Mouse (Mus musculus) liver, adult 2 months (tissue): ENCODE results near the gene Col4a1. TPM values are rescaled to one million over a fixed set of nuclear protein-coding genes. Genes with fewer than 3 reads are reported as not detected.

ENCODE experiments used
- DNase-seq: peaks from one replicate; pipeline ENCODE4 v3.0.0-alpha.2; 2011; ENCODE audit warnings: low read depth, low spot score; ENCODE audit errors: extremely low read depth
- H3K27ac ChIP-seq: fragments of 200-500 bp; replicated peaks from 2 replicates; pipeline ENCODE4 v1.5.1; 2012; ENCODE audit warnings: low read depth, mild to moderate bottlenecking, control low read depth, inconsistent platforms, low read length; ENCODE audit not compliant: insufficient read depth
- H3K27me3 ChIP-seq: fragments of 200-500 bp; 2 replicates; pipeline ENCODE4 v1.6.1; 2012; ENCODE audit warnings: mild to moderate bottlenecking, moderate library complexity, low read length, inconsistent platforms; ENCODE audit not compliant: control insufficient read depth, insufficient read depth
- H3K36me3 ChIP-seq: fragments of 200-500 bp; 2 replicates; pipeline ENCODE4 v1.6.1; 2012; ENCODE audit warnings: low read length, inconsistent platforms; ENCODE audit not compliant: control insufficient read depth, insufficient read depth
- H3K4me1 ChIP-seq: fragments of 200-500 bp; 2 replicates; pipeline ENCODE4 v1.6.1; 2011; ENCODE audit warnings: low read length; ENCODE audit not compliant: control insufficient read depth, insufficient read depth
- H3K4me3 ChIP-seq: fragments of 200-500 bp; 2 replicates; pipeline ENCODE4 v1.5.1; 2011; ENCODE audit warnings: low read depth, mild to moderate bottlenecking, control low read depth, low read length, moderate library complexity; ENCODE audit not compliant: insufficient read depth
- H3K79me2 ChIP-seq: fragments of 200-500 bp; 2 replicates; pipeline ENCODE4 v1.6.1; 2012; ENCODE audit warnings: inconsistent platforms, mild to moderate bottlenecking, low read length, moderate library complexity; ENCODE audit not compliant: control insufficient read depth, insufficient read depth
- H3K9ac ChIP-seq: fragments of 200-500 bp; 2 replicates; pipeline ENCODE4 v1.6.1; 2012; ENCODE audit warnings: low read depth, mild to moderate bottlenecking, control low read depth, inconsistent platforms, low read length
- CTCF ChIP-seq: fragments of 200-500 bp; IDR thresholded peaks from 2 replicates; pipeline ENCODE4 v1.5.1; 2011; ENCODE audit warnings: low read depth, low read length, control low read depth
- POLR2A ChIP-seq: fragments of 200-500 bp; IDR thresholded peaks from 2 replicates; pipeline ENCODE4 v1.6.1; 2011; ENCODE audit warnings: low read length, control low read depth; ENCODE audit not compliant: insufficient read depth; ENCODE audit errors: extremely low read depth
- WGBS: fragments of 180-500 bp; shearing (Covaris S2); methylation state at CpG from one replicate; pipeline ENCODE4 v1.1.7; 2018; 5-methylcytosine and 5-hydroxymethylcytosine counted together
- polyA plus RNA-seq: library from polyadenylated mRNA; depleted of rRNA; stranded (reverse); fragments of >200 nt; gene quantifications from 2 replicates; pipeline ENCODE4 v1.2.3, GENCODE M21; 2012
- total RNA-seq: library from RNA; depleted of rRNA; stranded (reverse); fragments of >200 nt; gene quantifications from 2 replicates; pipeline ENCODE4 v1.2.3, GENCODE M21; 2014

Col4a1 gene
- total and polyA plus RNA-seq, 2 experiments: 25.7 to 29.1 TPM

GRCm38 (mm10) chr8:11292611-11293010 is 20.0 kb downstream of the Col4a1 start:
- no peak overlapping the region for H3K4me3 ChIP-seq
- no peak for TF ChIP-seq CTCF

DNA sequence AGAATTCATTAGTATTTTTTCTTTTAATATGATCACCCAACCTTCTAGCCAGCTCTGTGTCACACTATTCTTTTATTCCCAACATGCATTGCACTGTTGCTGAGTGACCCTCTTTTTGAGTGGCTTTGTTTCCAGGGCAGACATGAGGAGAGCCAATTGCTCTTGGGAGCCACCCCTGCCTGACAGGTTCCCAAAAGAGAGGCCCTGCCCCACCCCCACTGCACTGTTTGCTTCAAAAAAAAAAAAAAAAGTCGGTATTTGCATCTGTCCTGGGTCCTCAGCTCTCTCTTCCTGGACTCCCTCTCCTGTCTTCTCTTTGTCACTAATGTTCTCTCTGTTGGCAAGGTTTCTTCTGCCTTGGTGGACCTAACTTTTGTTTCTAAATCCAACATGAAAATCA is 22.1 kb downstream of the Col4a1 start:
- Histone ChIP-seq H3K79me2 (peaks cover 2% of the 10 kb centered on the region; the same call in 1 of the 2 replicates), H3K27me3 (no peaks in the 10 kb centered on the region), H3K27ac (no peak overlapping the region), H3K4me1 (no peaks in the 10 kb centered on the region), H3K4me3 (no peak overlapping the region), H3K36me3 (no peaks in the 10 kb centered on the region), H3K9ac (no peak overlapping the region)
- DNase-seq: no peak
- WGBS: 7% methylated on average over 1 of the region's 1 CpGs
- TF ChIP-seq POLR2A (no peak), CTCF (no peak)

More at GRCm38 (mm10) chr8:11292611-11293010, 20.0 kb downstream of the Col4a1 start:
- Histone ChIP-seq H3K36me3 (no peaks in the 10 kb centered on the region), H3K9ac (no peak overlapping the region), H3K79me2 (no peaks in the 10 kb centered on the region), H3K4me1 (no peaks in the 10 kb centered on the region), H3K27me3 (no peaks in the 10 kb centered on the region), H3K27ac (no peak overlapping the region)
- WGBS: 77% methylated on average over 3 of the region's 3 CpGs
- no peak for DNase-seq

DNA sequence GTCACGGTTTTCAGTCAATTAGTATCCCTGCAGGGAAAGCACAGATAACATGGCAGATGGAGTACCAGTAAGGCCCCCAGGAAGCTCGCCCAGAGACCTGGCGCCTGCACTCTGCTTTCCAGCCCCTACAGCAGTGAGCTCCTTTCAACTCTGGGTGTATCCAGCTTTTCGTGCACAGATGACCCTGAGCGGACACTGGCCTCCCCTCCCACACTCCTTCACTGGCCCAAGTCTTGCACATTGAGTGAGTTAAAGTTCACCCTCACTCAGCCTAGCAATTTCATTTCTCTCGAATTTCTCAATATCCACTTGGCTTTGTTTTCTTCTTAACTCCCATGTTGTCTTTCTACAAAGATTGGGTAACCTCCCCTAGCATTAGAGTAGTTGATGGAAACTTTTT is 24.3 kb downstream of the Col4a1 start:
- no peaks in the 10 kb centered on the region for H3K4me1 ChIP-seq
- H3K9ac ChIP-seq: no peak overlapping the region
- H3K27ac ChIP-seq: no peak overlapping the region
- no peak for DNase-seq
- WGBS: 57% methylated on average over 6 of the region's 6 CpGs
- H3K4me3 ChIP-seq: no peak overlapping the region
- no peaks in the 10 kb centered on the region for H3K36me3 ChIP-seq
- H3K27me3 ChIP-seq: no peaks in the 10 kb centered on the region
- TF ChIP-seq POLR2A (no peak), CTCF (no peak)
- peaks cover 2% of the 10 kb centered on the region; the same call in 1 of the 2 replicates for H3K79me2 ChIP-seq

GRCm38 (mm10) chr8:11287139-11287538 is 25.5 kb downstream of the Col4a1 start:
- DNase-seq: no peak
- H3K79me2 ChIP-seq: peaks cover 2% of the 10 kb centered on the region; the same call in 1 of the 2 replicates
- WGBS: 93% methylated on average over 3 of the region's 3 CpGs
- TF ChIP-seq POLR2A (no peak), CTCF (no peak)
- H3K27me3 ChIP-seq: no peaks in the 10 kb centered on the region
- H3K27ac ChIP-seq: no peak overlapping the region
- no peak overlapping the region for H3K9ac ChIP-seq
- no peak overlapping the region for H3K4me3 ChIP-seq
- H3K4me1 ChIP-seq: no peaks in the 10 kb centered on the region
- H3K36me3 ChIP-seq: no peaks in the 10 kb centered on the region

DNA sequence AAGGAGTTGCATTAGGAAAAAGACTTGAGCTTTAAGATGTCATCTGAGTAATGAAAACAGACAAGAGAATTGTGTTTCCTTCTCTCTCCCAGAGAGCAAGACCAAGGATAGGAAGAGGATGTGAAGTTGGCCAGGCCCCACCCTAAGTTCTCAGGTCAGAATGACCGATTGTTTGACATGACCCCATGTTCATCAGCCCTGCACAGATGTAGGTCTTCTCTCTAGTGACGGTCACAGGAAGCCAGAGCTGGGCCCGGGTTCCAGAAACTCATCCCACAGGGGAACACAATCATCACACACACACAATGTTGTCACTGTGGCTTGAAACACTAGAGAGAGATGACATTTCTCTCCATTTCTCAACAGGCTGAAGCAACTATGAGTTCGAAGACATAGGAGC is 27.2 kb downstream of the Col4a1 start:
- Histone ChIP-seq H3K36me3 (no peaks in the 10 kb centered on the region), H3K27ac (no peak overlapping the region), H3K79me2 (peaks cover 2% of the 10 kb centered on the region; the same call in 1 of the 2 replicates), H3K4me3 (no peak overlapping the region), H3K9ac (no peak overlapping the region), H3K27me3 (no peaks in the 10 kb centered on the region), H3K4me1 (no peaks in the 10 kb centered on the region)
- no peak for DNase-seq
- TF ChIP-seq POLR2A: no peak
- TF ChIP-seq CTCF: no peak
- WGBS: 74% methylated on average over 4 of the region's 4 CpGs

- Histone ChIP-seq H3K79me2 (peaks cover 2% of the 10 kb centered on the region; the same call in 1 of the 2 replicates), H3K4me1 (peaks cover 2% of the 10 kb centered on the region; the same call in 1 of the 2 replicates), H3K27ac (no peak overlapping the region), H3K27me3 (no peaks in the 10 kb centered on the region), H3K36me3 (no peaks in the 10 kb centered on the region), H3K9ac (no peak overlapping the region), H3K4me3 (no peak overlapping the region)
- WGBS: 77% methylated on average over 10 of the region's 10 CpGs
- TF ChIP-seq CTCF (no peak), POLR2A (no peak)
- no peak for DNase-seq
Measured at GRCm38 (mm10) chr8:11283217-11283616, 29.4 kb downstream of the Col4a1 start.
